Mouse (Mus musculus): ENCODE measurements around the gene Stard13. TPM values are rescaled to one million over a fixed set of nuclear protein-coding genes. Genes with fewer than 3 reads are reported as not detected.
A peak's percentile ranks its signal among the peaks of the same experiment; 100 is the strongest.

The Stard13 gene
- polyA plus RNA-seq, 1 experiment from 2014 or later = 7.9 TPM

DNA sequence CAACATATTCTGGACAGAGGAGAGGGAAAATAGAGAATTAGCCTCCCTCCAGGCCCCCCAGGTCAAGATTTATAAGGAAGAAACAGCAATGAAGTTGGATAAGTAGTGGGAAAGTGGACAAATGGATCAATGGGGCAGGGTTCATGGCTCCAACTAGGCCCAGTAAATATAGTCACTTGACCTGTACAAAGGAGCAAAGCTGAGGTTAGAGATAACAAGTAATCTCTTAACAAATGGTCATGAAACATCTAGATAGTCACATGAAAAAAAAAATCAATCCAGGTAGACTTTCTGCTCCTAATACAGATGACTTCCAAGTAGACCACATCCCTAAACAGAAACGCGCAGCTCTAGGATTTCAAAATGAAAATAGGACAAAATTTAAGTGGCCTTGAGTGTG is 155.7 kb downstream of the Stard13 start:
- no peaks in the 10 kb centered on the region for H3K36me3 ChIP-seq
- no peak overlapping the region for H3K9ac ChIP-seq
- no peak for ATAC-seq (ENCODE audit: low FRiP score)
- H3K9me3 ChIP-seq = no peaks in the 10 kb centered on the region; the same call in 1 of the 2 replicates
- H3K27me3 ChIP-seq = no peaks in the 10 kb centered on the region
- H3K4me3 ChIP-seq = no peak overlapping the region
- no peak overlapping the region for H3K27ac ChIP-seq
- H3K4me2 ChIP-seq = no peak overlapping the region
- no peaks in the 10 kb centered on the region for H3K4me1 ChIP-seq (replicated peaks)
- WGBS = 98% methylated on average over 2 of the region's 2 CpGs

DNA sequence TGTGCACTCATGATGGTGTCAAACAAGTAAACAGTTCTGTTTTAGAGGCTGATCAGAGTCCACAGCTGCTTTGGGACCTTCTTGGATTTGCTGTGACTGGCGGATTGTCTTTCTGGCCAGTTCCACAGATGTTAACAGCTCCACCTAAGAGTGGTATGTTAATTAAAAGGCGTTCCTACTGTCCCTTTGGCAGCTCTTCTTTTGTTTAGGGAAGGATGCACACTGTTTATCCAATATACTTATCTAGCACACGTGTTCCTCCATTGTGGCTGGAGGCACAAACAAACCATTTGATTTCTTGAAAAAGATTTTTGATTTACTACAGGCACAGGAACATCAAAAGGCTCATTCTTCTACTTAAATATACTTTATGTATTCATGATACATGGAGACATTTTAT is 156.7 kb downstream of the Stard13 start:
- ATAC-seq (ENCODE audit: low FRiP score) = no peak
- Histone ChIP-seq H3K4me3 (no peak overlapping the region), H3K4me1 (replicated peaks) (no peaks in the 10 kb centered on the region), H3K36me3 (no peaks in the 10 kb centered on the region), H3K27me3 (no peaks in the 10 kb centered on the region), H3K9me3 (no peaks in the 10 kb centered on the region; the same call in 1 of the 2 replicates), H3K9ac (no peak overlapping the region), H3K27ac (no peak overlapping the region), H3K4me2 (no peak overlapping the region)
- 71% methylated on average over 3 of the region's 3 CpGs for WGBS

DNA sequence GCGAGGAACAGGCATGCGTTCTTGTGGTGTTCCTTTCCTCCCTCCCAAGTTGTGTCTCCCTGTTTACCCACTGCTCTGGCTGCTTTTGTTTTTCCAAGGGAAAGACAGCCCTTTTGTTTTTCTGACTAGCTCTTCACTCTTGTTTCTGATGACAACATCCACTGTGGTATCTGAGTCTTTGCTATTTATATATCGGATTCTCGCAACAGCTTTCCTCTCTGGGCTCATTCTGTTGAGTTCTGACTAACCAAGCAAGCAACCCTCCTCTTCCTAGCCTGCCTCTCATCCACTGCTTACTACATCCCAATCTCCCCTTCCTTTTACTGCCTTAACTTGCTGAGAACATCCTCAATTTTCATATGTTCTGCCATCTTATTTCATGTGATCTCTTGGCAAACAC is 159.4 kb downstream of the Stard13 start:
- Histone ChIP-seq H3K27ac (no peak overlapping the region), H3K36me3 (no peaks in the 10 kb centered on the region), H3K27me3 (no peaks in the 10 kb centered on the region), H3K4me2 (no peak overlapping the region), H3K4me1 (replicated peaks) (no peaks in the 10 kb centered on the region), H3K4me3 (no peak overlapping the region), H3K9me3 (no peaks in the 10 kb centered on the region; the same call in 1 of the 2 replicates), H3K9ac (no peak overlapping the region)
- no peak for ATAC-seq (ENCODE audit: low FRiP score)
- WGBS = 85% methylated on average over 4 of the region's 4 CpGs

DNA sequence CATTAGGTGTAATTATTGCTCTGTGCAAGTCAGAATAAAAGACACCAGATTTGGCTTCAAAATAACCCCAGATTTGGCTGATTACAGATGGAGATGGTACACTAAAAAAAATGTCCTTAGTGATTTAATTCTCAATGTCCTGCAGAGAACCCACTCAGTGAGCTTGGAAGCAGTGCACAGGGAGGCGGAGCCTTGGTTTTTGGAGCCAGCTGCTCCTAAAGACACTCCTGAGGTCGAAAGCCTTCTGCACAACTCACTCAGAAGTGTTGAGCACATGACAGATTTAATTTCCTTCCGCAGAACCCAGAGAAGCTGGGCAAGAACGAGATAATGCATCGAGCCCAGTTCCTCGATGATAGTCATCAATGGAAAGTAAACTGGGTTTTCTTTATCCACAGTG is 162.2 kb downstream of the Stard13 start:
- Histone ChIP-seq H3K4me2 (no peak overlapping the region), H3K4me3 (no peak overlapping the region), H3K9me3 (no peaks in the 10 kb centered on the region; the same call in 1 of the 2 replicates), H3K4me1 (replicated peaks) (no peaks in the 10 kb centered on the region), H3K36me3 (no peaks in the 10 kb centered on the region), H3K27me3 (no peaks in the 10 kb centered on the region), H3K27ac (no peak overlapping the region), H3K9ac (no peak overlapping the region)
- WGBS = 79% methylated on average over 6 of the region's 6 CpGs
- ATAC-seq (ENCODE audit: low FRiP score) = no peak

DNA sequence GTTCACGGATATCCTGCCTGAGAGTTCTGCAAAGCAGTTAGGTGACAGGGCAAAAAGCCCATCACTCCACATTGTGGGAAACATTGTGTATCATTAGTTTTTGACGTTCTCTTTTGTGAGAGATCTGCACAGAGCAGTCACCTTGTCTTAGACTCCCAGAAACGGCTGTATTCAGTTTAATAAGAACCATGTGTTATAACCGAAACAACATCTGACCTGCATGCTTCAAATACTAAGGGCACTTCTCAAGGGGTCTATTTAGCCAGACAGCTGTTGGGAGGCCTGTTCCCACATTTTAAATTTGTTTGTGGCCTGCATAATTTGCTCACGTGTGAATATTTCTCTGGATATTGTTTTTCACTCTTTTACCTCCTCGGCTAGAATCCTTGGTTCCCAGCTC is 162.7 kb downstream of the Stard13 start:
- Histone ChIP-seq H3K36me3 (no peaks in the 10 kb centered on the region), H3K4me3 (no peak overlapping the region), H3K27me3 (no peaks in the 10 kb centered on the region), H3K4me2 (no peak overlapping the region), H3K27ac (no peak overlapping the region), H3K9me3 (no peaks in the 10 kb centered on the region; the same call in 1 of the 2 replicates), H3K9ac (no peak overlapping the region), H3K4me1 (replicated peaks) (no peaks in the 10 kb centered on the region)
- no peak for ATAC-seq (ENCODE audit: low FRiP score)
- WGBS = 70% methylated on average over 6 of the region's 6 CpGs

DNA sequence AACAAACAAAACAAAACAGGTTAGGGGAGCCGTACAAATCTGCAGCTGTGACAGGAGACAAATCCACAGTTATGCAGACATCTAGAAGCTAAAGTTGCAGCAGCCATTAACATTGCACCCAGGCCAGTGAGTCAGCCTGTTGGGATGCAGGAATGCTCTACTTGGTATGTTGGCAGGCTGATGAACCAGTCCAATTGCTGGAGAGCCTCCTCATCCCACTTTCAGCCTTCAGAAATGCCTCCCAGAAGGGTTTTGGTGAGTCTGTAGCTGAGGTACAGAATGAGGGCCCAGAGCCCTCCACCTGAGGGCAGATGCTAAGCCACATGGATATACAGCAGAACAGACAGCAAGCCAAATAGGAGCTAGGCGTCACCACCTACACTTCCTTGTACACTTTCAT is 164.1 kb downstream of the Stard13 start:
- Histone ChIP-seq H3K4me2 (no peak overlapping the region), H3K9me3 (no peaks in the 10 kb centered on the region), H3K36me3 (no peaks in the 10 kb centered on the region), H3K4me1 (replicated peaks) (no peaks in the 10 kb centered on the region), H3K27me3 (no peaks in the 10 kb centered on the region), H3K4me3 (no peak overlapping the region), H3K27ac (no peak overlapping the region), H3K9ac (no peak overlapping the region)
- 92% methylated on average over 2 of the region's 2 CpGs for WGBS
- ATAC-seq (ENCODE audit: low FRiP score) = no peak

DNA sequence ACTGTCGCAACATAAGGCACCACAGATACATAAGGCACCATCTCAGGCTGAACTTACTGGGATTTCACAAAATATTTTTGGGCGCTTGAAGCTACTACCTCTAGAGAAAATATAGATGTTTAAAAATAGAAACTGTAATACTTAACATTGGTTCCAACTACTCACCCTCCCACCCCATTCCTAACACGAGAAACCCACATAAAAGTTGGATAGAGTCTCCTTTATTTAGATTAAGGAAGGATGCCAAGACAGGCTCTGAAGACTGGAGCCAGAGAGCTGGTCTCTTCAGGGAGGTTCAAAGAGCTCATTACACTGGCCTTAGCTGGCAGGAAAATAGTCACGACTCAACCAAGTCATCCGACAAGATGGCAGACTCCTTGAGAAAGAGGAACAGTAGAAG is 167.6 kb downstream of the Stard13 start:
- ATAC-seq (ENCODE audit: low FRiP score) = no peak
- no peak overlapping the region for H3K9ac ChIP-seq
- 88% methylated on average over 5 of the region's 5 CpGs for WGBS

DNA sequence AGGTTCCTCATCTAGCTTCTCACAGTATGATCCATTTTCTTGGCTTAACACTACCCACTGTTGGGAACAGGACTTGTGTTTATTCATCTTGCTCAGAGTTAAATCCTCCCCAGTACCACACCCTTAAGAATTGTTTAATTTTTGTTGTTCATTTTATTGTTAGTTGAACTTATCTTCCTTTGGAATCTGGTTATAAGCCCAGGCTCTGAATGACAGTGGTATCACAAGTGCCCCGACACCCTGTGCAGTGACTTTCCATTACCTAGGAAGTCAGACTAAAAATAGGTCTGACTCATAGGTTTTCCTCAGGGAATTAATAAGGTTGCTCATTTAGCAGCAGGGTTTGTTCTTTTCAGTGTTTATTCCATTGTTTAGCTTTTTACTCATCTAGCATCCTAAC is 168.4 kb downstream of the Stard13 start:
- H3K9me3 ChIP-seq = no peaks in the 10 kb centered on the region
- H3K9ac ChIP-seq = no peak overlapping the region
- WGBS = 98% methylated on average over 1 of the region's 1 CpGs
- H3K4me1 ChIP-seq (replicated peaks) = peaks cover 5% of the 10 kb centered on the region
- H3K27me3 ChIP-seq = no peaks in the 10 kb centered on the region
- H3K4me2 ChIP-seq = no peak overlapping the region
- no peak overlapping the region for H3K27ac ChIP-seq
- ATAC-seq (ENCODE audit: low FRiP score) = no peak
- no peak overlapping the region for H3K4me3 ChIP-seq
- peaks cover 16% of the 10 kb centered on the region for H3K36me3 ChIP-seq

More for the DNA sequence above, 167.6 kb downstream of the Stard13 start:
- Histone ChIP-seq H3K36me3 (peaks cover 16% of the 10 kb centered on the region), H3K27me3 (no peaks in the 10 kb centered on the region), H3K9me3 (no peaks in the 10 kb centered on the region), H3K4me3 (no peak overlapping the region), H3K4me1 (replicated peaks) (no peaks in the 10 kb centered on the region), H3K4me2 (no peak overlapping the region), H3K27ac (no peak overlapping the region)

DNA sequence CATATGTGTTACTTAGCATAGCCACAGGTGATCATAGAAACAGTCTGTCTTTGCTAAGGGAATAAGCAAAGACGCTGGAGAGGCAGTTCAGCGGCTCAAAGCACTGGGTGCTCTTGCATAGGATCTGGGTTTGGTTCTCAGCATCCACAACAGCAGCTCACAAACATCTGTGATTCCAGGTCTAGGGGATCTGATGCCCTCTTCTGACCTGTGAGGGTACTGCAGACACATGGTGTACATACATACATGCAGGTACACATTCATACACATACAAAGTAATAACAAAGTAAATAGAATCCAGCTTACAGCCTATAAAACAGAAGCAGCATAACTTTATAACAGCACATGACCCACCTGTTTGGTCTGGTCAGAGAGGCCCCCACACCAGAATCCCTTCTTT is 171.7 kb downstream of the Stard13 start:
- 98% methylated on average over 2 of the region's 2 CpGs for WGBS
- no peak overlapping the region for H3K4me3 ChIP-seq
- H3K27ac ChIP-seq = no peak overlapping the region

DNA sequence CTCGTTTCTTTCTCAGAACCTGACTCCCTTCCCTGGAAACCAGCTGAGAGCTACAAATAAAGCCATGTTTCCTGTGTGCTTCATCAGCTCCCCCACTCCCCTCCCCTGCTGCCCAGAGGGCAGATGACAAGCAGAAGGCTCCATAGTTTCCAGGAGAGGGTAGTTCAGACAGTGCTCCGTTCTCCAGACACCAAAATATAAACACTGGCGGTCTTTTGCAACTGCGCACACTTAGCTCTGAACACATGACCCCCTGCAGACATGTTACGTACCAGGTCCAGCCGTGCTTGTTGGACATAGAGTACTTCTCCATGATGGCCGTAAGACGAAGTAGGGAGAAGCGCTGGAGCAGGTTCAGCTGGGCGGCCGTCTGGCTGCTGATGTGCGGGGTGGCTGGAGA is 173.2 kb downstream of the Stard13 start:
- no peak overlapping the region for H3K4me2 ChIP-seq
- H3K4me1 ChIP-seq (replicated peaks) = peaks cover 12% of the 10 kb centered on the region
- no peak overlapping the region for H3K9ac ChIP-seq
- H3K4me3 ChIP-seq = no peak overlapping the region
- peaks cover 16% of the 10 kb centered on the region for H3K36me3 ChIP-seq
- H3K27me3 ChIP-seq = no peaks in the 10 kb centered on the region
- 77% methylated on average over 12 of the region's 12 CpGs for WGBS
- 0 out of 2 replicates have a peak, but pooled peaks have one; percentile 17 for ATAC-seq (ENCODE audit: low FRiP score)
- no peaks in the 10 kb centered on the region for H3K9me3 ChIP-seq
- H3K27ac ChIP-seq = peak overlapping the region; percentile 36

More for the DNA sequence above, 171.7 kb downstream of the Stard13 start:
- Histone ChIP-seq H3K9me3 (no peaks in the 10 kb centered on the region), H3K4me1 (replicated peaks) (peaks cover 5% of the 10 kb centered on the region), H3K9ac (no peak overlapping the region), H3K4me2 (no peak overlapping the region), H3K36me3 (peaks cover 16% of the 10 kb centered on the region), H3K27me3 (no peaks in the 10 kb centered on the region)
- no peak for ATAC-seq (ENCODE audit: low FRiP score)

DNA sequence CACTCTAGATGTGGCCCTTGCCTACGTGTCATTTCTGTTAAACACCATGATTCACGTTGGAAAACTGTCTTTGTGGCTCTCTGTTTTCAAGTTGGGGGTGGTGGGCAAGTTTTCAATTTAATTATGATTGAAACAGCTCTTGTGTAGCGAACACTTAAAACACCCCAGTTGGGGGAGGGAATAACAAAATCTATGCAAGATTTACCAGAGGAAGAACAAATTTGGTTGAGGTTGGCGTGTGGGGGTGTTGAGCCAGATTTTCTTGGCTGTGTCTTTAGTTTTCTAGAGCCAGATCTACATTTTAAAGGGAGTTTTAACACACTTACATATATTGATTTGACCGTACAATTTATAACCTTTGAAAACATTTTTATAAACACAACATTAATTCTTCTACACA is 173.9 kb downstream of the Stard13 start:
- peaks cover 19% of the 10 kb centered on the region for H3K4me1 ChIP-seq (replicated peaks)
- no peaks in the 10 kb centered on the region for H3K27me3 ChIP-seq
- 92% methylated on average over 5 of the region's 5 CpGs for WGBS
- ATAC-seq (ENCODE audit: low FRiP score) = no peak
- H3K4me3 ChIP-seq = no peak overlapping the region
- no peaks in the 10 kb centered on the region for H3K9me3 ChIP-seq
- H3K36me3 ChIP-seq = peaks cover 16% of the 10 kb centered on the region
- no peak overlapping the region for H3K4me2 ChIP-seq
- no peak overlapping the region for H3K9ac ChIP-seq
- no peak overlapping the region for H3K27ac ChIP-seq

DNA sequence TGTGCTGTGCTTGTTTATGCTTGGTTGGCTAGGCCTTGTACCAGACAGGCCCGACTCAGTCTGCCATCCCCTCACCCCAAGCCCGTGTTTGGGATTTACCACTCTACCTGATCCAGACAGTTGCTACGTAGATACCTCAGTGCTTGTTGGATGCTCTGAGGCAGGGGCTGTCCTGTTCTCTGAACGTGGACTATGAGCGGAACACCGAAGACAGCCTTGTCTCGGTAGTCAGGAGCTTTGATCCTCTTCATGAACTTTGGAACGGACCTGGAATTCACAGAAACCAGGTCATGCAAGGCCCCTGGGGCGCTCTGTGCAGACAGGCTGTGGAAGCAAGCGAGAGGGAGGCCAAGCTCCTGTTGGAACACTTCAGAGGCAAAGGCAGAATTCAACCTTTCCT is 174.3 kb downstream of the Stard13 start:
- 94% methylated on average over 10 of the region's 10 CpGs for WGBS
- no peak overlapping the region for H3K9ac ChIP-seq

DNA sequence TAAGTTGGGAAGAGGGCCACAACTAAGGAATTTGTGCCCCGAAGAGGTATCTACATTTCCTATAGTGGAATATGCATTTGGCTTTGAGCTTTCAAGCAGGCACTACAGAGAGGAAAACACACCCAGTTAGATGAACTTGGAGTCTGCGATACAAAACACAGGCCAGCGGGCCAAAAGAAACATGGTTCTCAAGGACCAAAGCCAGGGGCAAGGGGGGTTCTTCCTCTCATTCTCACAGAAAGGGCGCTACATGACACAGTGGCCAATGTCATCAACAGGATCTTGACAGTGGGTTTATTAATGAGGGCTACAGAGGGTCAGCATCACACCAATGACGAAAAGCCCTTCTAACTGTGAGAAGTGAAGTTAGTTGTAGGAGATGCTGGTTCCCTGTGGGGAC is 175.9 kb downstream of the Stard13 start:
- WGBS = 92% methylated on average over 5 of the region's 5 CpGs
- H3K9ac ChIP-seq = no peak overlapping the region
- no peaks in the 10 kb centered on the region for H3K9me3 ChIP-seq

More for the DNA sequence above, 174.3 kb downstream of the Stard13 start:
- no peaks in the 10 kb centered on the region for H3K27me3 ChIP-seq
- H3K27ac ChIP-seq = no peak overlapping the region
- H3K4me2 ChIP-seq = no peak overlapping the region
- peaks cover 16% of the 10 kb centered on the region for H3K36me3 ChIP-seq
- H3K4me3 ChIP-seq = no peak overlapping the region
- no peaks in the 10 kb centered on the region for H3K9me3 ChIP-seq
- no peak for ATAC-seq (ENCODE audit: low FRiP score)
- H3K4me1 ChIP-seq (replicated peaks) = peaks cover 23% of the 10 kb centered on the region

More for the DNA sequence above, 175.9 kb downstream of the Stard13 start:
- Histone ChIP-seq H3K4me2 (no peak overlapping the region), H3K36me3 (peaks cover 10% of the 10 kb centered on the region), H3K4me1 (replicated peaks) (peaks cover 28% of the 10 kb centered on the region), H3K4me3 (no peak overlapping the region), H3K27ac (no peak overlapping the region), H3K27me3 (no peaks in the 10 kb centered on the region)
- no peak for ATAC-seq (ENCODE audit: low FRiP score)

Data from hindbrain, embryonic 13.5 days (tissue).